Mouse (Mus musculus) lung, embryonic 15.5 days (tissue): ENCODE results near the gene Klhl5. TPM values are rescaled to one million over a fixed set of nuclear protein-coding genes. Genes with fewer than 3 reads are reported as not detected.

Experiments used
- ATAC-seq: fragments of 200-750 bp; cut with Nextera tagmentation; 2 replicates; pipeline ENCODE4 v1.8.0; 2017; ENCODE audit warnings: moderate number of reproducible peaks, borderline replicate concordance; ENCODE audit not compliant: low FRiP score, low TSS enrichment; ENCODE audit errors: extremely low read depth
- H3K27ac ChIP-seq: fragments of 300-500 bp; sonication (generic); 2 replicates; pipeline ENCODE4 v1.5.1; 2015; ENCODE audit warnings: moderate library complexity, mild to moderate bottlenecking, inconsistent platforms
- H3K27me3 ChIP-seq: fragments of 300-500 bp; sonication (generic); 2 replicates; pipeline ENCODE4 v1.6.1; 2015; ENCODE audit warnings: inconsistent platforms
- H3K36me3 ChIP-seq: fragments of 300-500 bp; sonication (generic); 2 replicates; pipeline ENCODE4 v1.6.1; 2015; ENCODE audit warnings: inconsistent platforms
- H3K4me1 ChIP-seq: fragments of 300-500 bp; sonication (generic); 2 replicates; pipeline ENCODE4 v1.6.1; 2015; ENCODE audit warnings: inconsistent platforms
- H3K4me2 ChIP-seq: fragments of 300-500 bp; sonication (generic); 2 replicates; pipeline ENCODE4 v1.6.1; 2015; ENCODE audit warnings: inconsistent platforms, mild to moderate bottlenecking, moderate library complexity
- H3K4me3 ChIP-seq: fragments of 300-500 bp; sonication (generic); 2 replicates; pipeline ENCODE4 v1.5.1; 2015; ENCODE audit warnings: mild to moderate bottlenecking, inconsistent platforms
- H3K9ac ChIP-seq: fragments of 300-500 bp; sonication (generic); 2 replicates; pipeline ENCODE4 v1.6.1; 2015; ENCODE audit warnings: inconsistent platforms
- H3K9me3 ChIP-seq: fragments of 300-500 bp; sonication (generic); 2 replicates; pipeline ENCODE4 v1.6.1; 2016; ENCODE audit warnings: inconsistent platforms
- WGBS: fragments of 180-500 bp; shearing (Covaris S2); methylation state at CpG from one replicate; pipeline ENCODE4 v1.1.7; 2015; 5-methylcytosine and 5-hydroxymethylcytosine counted together
- polyA plus RNA-seq: library from polyadenylated mRNA; unstranded; fragments of >200 nt; fragmentation: Nextera tagmentation; extraction: Ambion mirVana; gene quantifications from 2 replicates; pipeline ENCODE4 v1.2.1, GENCODE M21; 2015

Klhl5 gene
- polyA plus RNA-seq, 1 experiment from 2014 or later, result 28.6 TPM

DNA sequence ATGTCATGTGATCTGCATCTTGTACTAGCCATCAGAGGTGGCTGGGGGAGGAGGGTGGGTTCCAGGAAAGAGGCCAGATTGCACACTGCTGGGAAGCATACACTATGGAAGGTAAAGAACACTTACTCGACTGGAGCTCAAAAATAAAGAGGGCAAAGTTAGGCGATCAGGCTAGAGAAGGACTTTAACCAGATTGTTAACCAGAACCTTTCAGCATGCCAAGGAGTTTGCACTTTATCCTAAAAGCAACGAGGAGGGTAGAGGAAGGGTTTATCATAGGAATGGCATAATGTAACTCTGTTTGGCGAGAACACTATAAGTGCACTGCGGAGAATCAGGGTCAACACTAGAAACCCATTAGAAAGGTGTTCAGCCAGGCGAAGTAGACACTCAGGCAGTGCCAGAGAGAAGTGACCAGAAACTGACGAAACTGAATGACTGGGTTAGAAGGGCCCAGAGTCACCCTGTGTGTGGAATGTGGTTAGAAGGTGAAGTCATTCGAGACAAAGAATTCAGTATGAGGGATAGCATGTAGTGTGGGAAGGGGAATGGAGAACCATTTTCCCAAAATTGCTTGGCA lies 43.1 kb downstream of the Klhl5 start:
- ATAC-seq, result peak; percentile 31; the same call in 1 of the 2 replicates
- no peaks in the 10 kb centered on the region for H3K9me3 ChIP-seq
- H3K27ac ChIP-seq, result 0 out of 2 replicates have a peak overlapping the region, but pooled peaks have one; percentile 3
- H3K4me1 ChIP-seq, result peaks cover 11% of the 10 kb centered on the region
- H3K27me3 ChIP-seq, result no peaks in the 10 kb centered on the region
- no peak overlapping the region for H3K9ac ChIP-seq
- H3K36me3 ChIP-seq, result peaks cover 27% of the 10 kb centered on the region; the same call in 1 of the 2 replicates
- 66% methylated on average over 8 of the region's 8 CpGs for WGBS
- no peak overlapping the region for H3K4me2 ChIP-seq
- no peak overlapping the region for H3K4me3 ChIP-seq

DNA sequence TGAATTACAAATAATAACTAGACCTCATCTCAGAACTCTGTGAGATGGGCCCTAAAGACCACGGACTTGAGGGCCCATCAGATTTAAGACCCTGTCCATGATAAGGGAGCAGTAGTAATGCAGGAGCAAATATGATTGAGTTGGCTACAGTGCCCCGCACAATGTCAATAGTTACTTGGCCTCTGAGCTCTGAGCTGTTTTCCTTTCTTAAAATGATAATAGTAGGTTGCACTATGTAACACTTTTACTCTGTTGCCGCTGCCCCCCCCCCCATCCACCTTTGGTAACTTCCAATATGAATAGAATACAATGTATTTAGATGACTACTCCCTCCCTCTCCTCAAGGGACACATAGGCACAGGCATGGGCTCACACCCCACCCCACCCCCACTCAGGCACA lies 43.9 kb downstream of the Klhl5 start:
- Histone ChIP-seq H3K9me3 (no peaks in the 10 kb centered on the region), H3K4me3 (no peak overlapping the region), H3K27ac (no peak overlapping the region), H3K4me2 (no peak overlapping the region), H3K9ac (no peak overlapping the region), H3K36me3 (peaks cover 24% of the 10 kb centered on the region; the same call in 1 of the 2 replicates), H3K4me1 (peaks cover 11% of the 10 kb centered on the region), H3K27me3 (no peaks in the 10 kb centered on the region)
- no peak for ATAC-seq
- WGBS, result 80% methylated on average over 3 of the region's 3 CpGs

- no peak for ATAC-seq
- no peak overlapping the region for H3K4me2 ChIP-seq
- no peak overlapping the region for H3K9ac ChIP-seq
- no peak overlapping the region for H3K4me3 ChIP-seq
- H3K4me1 ChIP-seq, result peaks cover 11% of the 10 kb centered on the region
- peaks cover 24% of the 10 kb centered on the region; the same call in 1 of the 2 replicates for H3K36me3 ChIP-seq
- 75% methylated on average over 5 of the region's 5 CpGs for WGBS
- H3K27ac ChIP-seq, result no peak overlapping the region
- H3K27me3 ChIP-seq, result no peaks in the 10 kb centered on the region
- no peaks in the 10 kb centered on the region for H3K9me3 ChIP-seq
Measured at GRCm38 (mm10) chr5:65151767-65152166, 44.4 kb downstream of the Klhl5 start.

- no peak for ATAC-seq
- WGBS, result 71% methylated on average over 6 of the region's 6 CpGs
- no peak overlapping the region for H3K27ac ChIP-seq
Measured at GRCm38 (mm10) chr5:65154287-65154686, 46.9 kb downstream of the Klhl5 start.

DNA sequence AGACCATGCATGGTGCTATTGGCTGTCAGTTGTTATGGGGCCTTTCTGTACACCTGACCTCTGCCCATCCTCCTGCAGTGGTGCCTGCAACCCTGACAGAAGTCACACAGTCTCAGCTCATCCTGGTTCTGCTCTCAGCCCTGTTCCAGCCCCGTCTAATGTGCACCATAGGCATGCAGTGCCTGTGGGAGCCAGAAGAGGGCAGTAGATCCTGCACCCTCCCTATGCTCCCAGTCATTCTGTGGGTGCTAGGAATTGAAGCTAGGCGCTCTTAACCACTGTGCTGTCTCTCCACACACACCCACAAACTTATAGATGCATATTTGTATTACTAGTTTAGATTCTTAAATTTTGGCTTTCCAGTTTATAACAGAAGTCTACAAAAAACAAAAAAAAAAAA lies 49.5 kb downstream of the Klhl5 start:
- H3K4me1 ChIP-seq, result no peaks in the 10 kb centered on the region; the same call in 1 of the 2 replicates
- no peak overlapping the region for H3K9ac ChIP-seq
- no peak overlapping the region for H3K4me2 ChIP-seq
- peaks cover 9% of the 10 kb centered on the region; the same call in 1 of the 2 replicates for H3K36me3 ChIP-seq
- WGBS, result 73% methylated on average over 2 of the region's 2 CpGs
- ATAC-seq, result no peak
- H3K9me3 ChIP-seq, result no peaks in the 10 kb centered on the region
- no peak overlapping the region for H3K27ac ChIP-seq
- no peak overlapping the region for H3K4me3 ChIP-seq
- no peaks in the 10 kb centered on the region for H3K27me3 ChIP-seq

More at GRCm38 (mm10) chr5:65154287-65154686, 46.9 kb downstream of the Klhl5 start:
- H3K27me3 ChIP-seq, result no peaks in the 10 kb centered on the region
- peaks cover 11% of the 10 kb centered on the region for H3K4me1 ChIP-seq
- H3K36me3 ChIP-seq, result peaks cover 17% of the 10 kb centered on the region; the same call in 1 of the 2 replicates
- H3K9me3 ChIP-seq, result no peaks in the 10 kb centered on the region
- H3K4me2 ChIP-seq, result no peak overlapping the region
- no peak overlapping the region for H3K4me3 ChIP-seq
- no peak overlapping the region for H3K9ac ChIP-seq

GRCm38 (mm10) chr5:65157412-65158381 lies 50.4 kb downstream of the Klhl5 start:
- H3K27me3 ChIP-seq, result no peaks in the 10 kb centered on the region
- H3K36me3 ChIP-seq, result peaks cover 12% of the 10 kb centered on the region; the same call in 1 of the 2 replicates
- peak; percentile 76 for ATAC-seq
- H3K27ac ChIP-seq, result peak overlapping the region; percentile 80
- no peaks in the 10 kb centered on the region; the same call in 1 of the 2 replicates for H3K4me1 ChIP-seq
- peak overlapping the region; percentile 15; the same call in 1 of the 2 replicates for H3K4me2 ChIP-seq
- no peaks in the 10 kb centered on the region for H3K9me3 ChIP-seq
- WGBS, result 42% methylated on average over 22 of the region's 22 CpGs
- no peak overlapping the region for H3K9ac ChIP-seq
- no peak overlapping the region for H3K4me3 ChIP-seq

DNA sequence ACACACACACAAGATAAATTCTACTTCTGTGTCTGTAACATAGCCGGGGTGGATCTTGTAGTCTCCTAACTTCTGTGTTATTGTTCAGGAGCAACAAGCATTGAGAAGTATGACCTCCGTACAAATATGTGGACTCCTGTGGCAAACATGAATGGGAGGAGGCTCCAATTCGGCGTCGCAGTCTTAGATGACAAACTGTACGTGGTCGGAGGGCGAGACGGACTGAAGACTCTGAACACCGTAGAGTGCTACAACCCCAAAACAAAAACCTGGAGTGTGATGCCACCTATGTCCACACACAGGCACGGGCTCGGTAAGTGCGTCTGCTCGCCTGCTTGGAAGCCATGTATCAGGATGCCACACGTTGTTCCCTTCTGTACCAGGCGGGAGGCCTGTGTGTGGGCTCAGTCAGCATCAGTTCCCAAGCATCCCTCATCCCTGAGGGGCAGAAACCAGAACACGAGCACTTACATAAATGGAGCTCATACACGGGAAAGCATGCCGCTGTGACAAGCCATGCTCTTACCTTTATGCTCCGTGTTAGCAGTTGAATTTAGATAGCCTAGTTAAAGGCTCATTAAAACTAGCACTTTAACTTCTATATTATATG lies 51.5 kb downstream of the Klhl5 start:
- H3K27me3 ChIP-seq, result no peaks in the 10 kb centered on the region
- no peaks in the 10 kb centered on the region for H3K9me3 ChIP-seq
- H3K36me3 ChIP-seq, result peaks cover 15% of the 10 kb centered on the region; the same call in 1 of the 2 replicates
- 0 out of 2 replicates have a peak overlapping the region, but pooled peaks have one; percentile 20 for H3K27ac ChIP-seq
- peaks cover 4% of the 10 kb centered on the region; the same call in 1 of the 2 replicates for H3K4me1 ChIP-seq
- H3K4me3 ChIP-seq, result no peak overlapping the region
- no peak overlapping the region for H3K4me2 ChIP-seq
- WGBS, result 87% methylated on average over 20 of the region's 20 CpGs
- no peak for ATAC-seq
- no peak overlapping the region for H3K9ac ChIP-seq

GRCm38 (mm10) chr5:65163001-65163400 lies 55.7 kb downstream of the Klhl5 start:
- WGBS, result 71% methylated on average over 5 of the region's 5 CpGs

GRCm38 (mm10) chr5:65163489-65164092 lies 56.3 kb downstream of the Klhl5 start:
- Histone ChIP-seq H3K9ac (no peak overlapping the region), H3K36me3 (peaks cover 29% of the 10 kb centered on the region), H3K27ac (no peak overlapping the region), H3K4me2 (no peak overlapping the region), H3K27me3 (no peaks in the 10 kb centered on the region), H3K4me3 (no peak overlapping the region), H3K9me3 (no peaks in the 10 kb centered on the region), H3K4me1 (0 out of 2 replicates have a peak, but pooled peaks cover 4% of the 10 kb centered on the region)
- no peak for ATAC-seq
- 88% methylated on average over 17 of the region's 17 CpGs for WGBS

More at GRCm38 (mm10) chr5:65163001-65163400, 55.7 kb downstream of the Klhl5 start:
- no peak overlapping the region for H3K4me3 ChIP-seq
- H3K27ac ChIP-seq, result no peak overlapping the region
- no peaks in the 10 kb centered on the region for H3K27me3 ChIP-seq
- H3K4me2 ChIP-seq, result no peak overlapping the region
- no peak for ATAC-seq
- H3K9ac ChIP-seq, result no peak overlapping the region
- peaks cover 29% of the 10 kb centered on the region for H3K36me3 ChIP-seq
- no peaks in the 10 kb centered on the region for H3K9me3 ChIP-seq
- 0 out of 2 replicates have a peak, but pooled peaks cover 4% of the 10 kb centered on the region for H3K4me1 ChIP-seq

GRCm38 (mm10) chr5:65170206-65170605 lies 62.9 kb downstream of the Klhl5 start:
- H3K27me3 ChIP-seq, result no peaks in the 10 kb centered on the region
- no peak overlapping the region for H3K4me3 ChIP-seq
- H3K9ac ChIP-seq, result no peak overlapping the region
- 72% methylated on average over 9 of the region's 9 CpGs for WGBS
- peaks cover 10% of the 10 kb centered on the region; the same call in 1 of the 2 replicates for H3K4me1 ChIP-seq
- no peak overlapping the region for H3K27ac ChIP-seq
- H3K4me2 ChIP-seq, result no peak overlapping the region
- no peak for ATAC-seq
- peaks cover 9% of the 10 kb centered on the region for H3K36me3 ChIP-seq
- no peaks in the 10 kb centered on the region for H3K9me3 ChIP-seq
